Mouse (Mus musculus): ENCODE measurements around the gene Akap2.
A peak's percentile ranks its signal among the peaks of the same experiment; 100 is the strongest.

Gene Akap2

DNA sequence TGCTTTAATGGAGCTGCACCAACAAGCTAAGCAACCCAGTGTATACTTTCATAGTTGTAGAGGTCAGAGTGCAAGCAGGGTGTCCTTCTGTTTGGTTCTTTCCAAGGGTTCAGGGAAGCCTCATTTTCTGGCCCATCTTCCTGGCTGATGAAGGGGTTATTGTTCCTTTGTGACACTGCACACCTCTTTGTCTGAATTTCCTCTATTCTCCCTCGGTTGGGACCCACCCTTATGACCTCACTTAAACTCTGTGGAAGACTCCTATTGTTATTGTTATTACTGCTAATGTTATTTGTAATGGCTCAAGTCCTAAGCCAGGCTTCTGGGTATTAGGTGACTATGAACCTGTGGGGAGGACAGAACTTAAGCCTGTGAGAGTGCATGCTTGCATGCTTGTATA, 124.5 kb downstream of the Akap2 start:
- DNase-seq: no peak

- DNase-seq: peak; percentile 42
These were observed 125.2 kb downstream of the Akap2 start for GRCm38 (mm10) chr4:57842472-57843305.

- DNase-seq: peak; percentile 93
These were observed 127.6 kb downstream of the Akap2 start for GRCm38 (mm10) chr4:57845031-57845431.

- DNase-seq: no peak
These were observed 128.2 kb downstream of the Akap2 start for GRCm38 (mm10) chr4:57845541-57846210.

DNA sequence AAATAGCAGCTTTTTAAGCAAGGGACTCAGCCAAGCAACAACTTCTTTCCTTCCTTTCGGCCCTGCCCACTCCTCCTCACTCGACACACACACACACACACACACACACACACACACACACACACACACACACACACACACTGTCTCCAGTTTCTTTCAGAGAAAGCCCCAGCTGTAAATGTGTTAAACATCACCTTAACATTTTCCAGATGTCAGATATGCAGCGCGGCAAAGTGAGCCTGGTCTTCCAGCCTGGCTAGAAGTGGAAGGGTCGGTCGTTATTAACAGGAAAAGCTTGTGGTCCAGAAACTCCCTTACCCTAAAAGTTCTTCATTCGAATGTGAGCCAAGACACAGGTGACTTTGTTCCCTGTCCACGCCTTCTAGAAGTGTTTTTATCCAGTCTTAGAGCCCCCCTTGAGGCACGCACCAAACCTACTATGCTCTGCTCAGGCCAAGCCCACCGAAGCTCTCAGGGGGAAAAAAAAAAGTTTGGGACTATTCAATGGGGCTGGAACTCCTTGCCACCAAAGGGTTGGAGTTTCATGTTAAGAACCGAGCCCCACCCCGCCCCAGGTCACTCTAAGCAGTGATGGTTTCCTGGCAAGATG, 129.0 kb downstream of the Akap2 start:
- peak; percentile 42 for DNase-seq

DNA sequence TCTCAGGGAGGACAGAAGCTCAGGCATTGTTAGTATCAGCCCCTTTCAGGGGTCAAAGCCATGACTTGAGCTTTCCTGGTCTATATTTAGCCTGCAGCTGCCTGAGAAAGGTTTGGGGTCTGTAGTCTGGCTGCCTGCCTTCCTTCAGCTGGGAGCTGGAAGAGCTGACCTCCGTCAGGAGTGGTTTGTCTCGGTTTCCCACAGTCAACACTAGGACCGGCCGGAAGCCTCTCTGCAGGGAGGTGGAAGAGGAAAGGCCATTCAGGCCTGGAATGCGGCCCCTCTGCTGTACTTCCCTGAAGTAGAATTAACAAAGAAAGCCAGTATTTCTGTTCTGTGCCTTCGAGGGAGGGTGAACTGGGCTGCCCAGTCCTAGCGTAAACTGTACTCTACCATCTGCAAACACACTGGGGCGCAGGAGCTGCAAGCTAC, 129.6 kb downstream of the Akap2 start:
- DNase-seq: peak; percentile 81

DNA sequence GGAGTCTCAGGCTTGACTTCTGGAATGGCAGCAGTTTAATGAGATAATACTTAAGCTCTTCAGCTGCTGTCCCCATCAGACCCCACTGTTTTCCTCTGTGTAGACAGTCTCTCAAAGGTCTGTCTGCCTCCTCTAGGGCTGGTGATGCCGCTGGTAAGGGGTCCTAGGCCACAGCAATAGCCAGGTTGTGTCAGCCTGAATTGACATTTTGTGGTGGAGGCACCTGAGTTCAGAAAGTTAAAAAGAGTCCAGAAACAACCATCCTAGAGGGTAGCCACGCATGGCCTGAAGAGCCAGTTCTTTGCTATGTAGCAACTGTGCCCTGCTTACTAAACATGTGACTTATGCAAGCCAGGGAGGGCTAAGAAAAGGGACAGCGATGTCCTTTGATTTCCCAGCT, 130.2 kb downstream of the Akap2 start:
- no peak for DNase-seq

DNA sequence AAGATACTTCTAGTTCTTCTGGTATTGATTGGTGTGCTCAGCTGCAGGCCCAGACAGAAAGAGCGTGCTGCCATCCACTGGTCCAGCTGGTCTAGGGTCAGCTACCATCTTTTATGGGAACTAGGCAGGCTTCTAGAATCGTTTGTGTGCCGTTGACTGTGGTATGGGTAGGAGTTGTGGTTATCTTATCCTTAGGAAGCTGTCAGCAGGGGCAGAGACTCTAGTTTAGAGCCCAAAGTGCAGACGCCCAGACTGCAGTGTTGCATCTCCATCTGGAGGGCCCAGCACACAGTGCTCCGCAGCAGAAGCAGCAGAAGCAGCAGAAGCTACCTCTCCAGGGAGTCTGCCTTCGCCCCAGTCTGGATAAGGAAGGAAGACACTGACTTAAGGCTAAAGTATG, 132.0 kb downstream of the Akap2 start:
- DNase-seq: no peak

DNA sequence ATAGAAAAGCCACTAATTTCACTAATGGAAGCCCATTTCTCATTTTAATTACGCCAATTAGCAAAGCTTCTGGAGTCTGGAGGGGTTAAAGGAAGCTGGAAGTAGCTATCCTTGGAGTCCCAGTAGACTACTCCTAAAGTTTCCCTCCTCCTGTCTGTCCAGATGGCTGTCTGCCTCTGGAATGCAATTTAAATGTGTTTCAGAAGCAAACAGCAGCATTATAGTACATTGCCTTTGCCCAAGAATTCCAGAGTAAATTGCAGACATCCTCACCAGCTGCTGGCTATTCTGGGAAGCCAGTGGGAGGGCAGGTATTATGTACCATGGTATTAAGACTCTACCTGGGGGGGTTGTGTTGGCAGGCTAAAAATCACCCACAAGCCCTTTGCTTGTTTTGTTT, 134.3 kb downstream of the Akap2 start:
- no peak for DNase-seq

- DNase-seq: no peak
These were observed 135.1 kb downstream of the Akap2 start for GRCm38 (mm10) chr4:57852461-57853040.

GRCm38 (mm10) chr4:57854181-57854580, 136.7 kb downstream of the Akap2 start:
- no peak for DNase-seq

GRCm38 (mm10) chr4:57855281-57855941, 138.0 kb downstream of the Akap2 start:
- DNase-seq: peak; percentile 71

- DNase-seq: no peak
These were observed 139.2 kb downstream of the Akap2 start for GRCm38 (mm10) chr4:57856673-57857072.

- DNase-seq: peak; percentile 64
These were observed 142.8 kb downstream of the Akap2 start for GRCm38 (mm10) chr4:57860204-57860611.

- peak; percentile 45 for DNase-seq
These were observed 143.7 kb downstream of the Akap2 start for GRCm38 (mm10) chr4:57861166-57861565.

GRCm38 (mm10) chr4:57861856-57862255, 144.4 kb downstream of the Akap2 start:
- DNase-seq: peak; percentile 55

GRCm38 (mm10) chr4:57862269-57862986, 145.0 kb downstream of the Akap2 start:
- no peak for DNase-seq

- peak; percentile 50 for DNase-seq
These were observed 148.6 kb downstream of the Akap2 start for GRCm38 (mm10) chr4:57866088-57866487.

DNA sequence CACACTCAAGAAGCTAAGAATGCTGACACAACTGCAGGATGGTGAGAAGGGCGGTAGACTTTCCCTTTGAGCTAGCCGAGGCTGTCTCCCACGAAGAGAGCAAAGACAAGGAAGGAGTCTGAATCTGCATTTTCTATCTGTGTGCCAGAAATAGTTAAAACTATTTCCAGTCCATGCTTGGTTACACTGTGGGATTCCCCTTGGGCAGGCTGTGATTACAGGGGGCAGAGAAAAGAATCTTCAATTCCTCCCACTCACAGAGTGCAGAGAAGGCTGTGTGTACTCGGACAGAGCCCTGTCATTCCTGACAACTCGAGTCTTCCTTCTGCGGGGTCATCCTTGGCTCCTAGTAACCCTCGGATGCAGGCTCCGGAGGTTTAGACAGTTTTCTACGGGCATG, 149.5 kb downstream of the Akap2 start:
- DNase-seq: no peak

DNA sequence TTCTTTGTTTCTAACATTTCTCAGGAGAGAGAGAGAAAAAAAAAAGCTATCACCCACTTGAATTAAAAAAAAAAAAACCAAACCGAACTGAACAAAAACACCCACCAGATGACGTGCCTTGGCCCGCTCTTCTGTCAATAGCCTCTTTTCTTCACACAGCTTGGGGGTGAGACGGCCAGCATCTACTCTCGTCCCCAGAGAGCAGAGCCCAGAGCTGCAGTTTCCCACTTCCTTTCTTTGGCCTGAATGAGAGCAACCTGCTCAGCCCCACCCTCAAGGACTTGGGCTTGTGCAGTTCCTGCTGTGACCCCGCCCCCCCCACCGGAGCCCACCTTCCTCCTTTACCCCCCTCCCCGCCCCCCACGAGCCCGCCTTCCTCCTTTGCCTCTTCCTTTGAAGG, 150.0 kb downstream of the Akap2 start:
- no peak for DNase-seq

GRCm38 (mm10) chr4:57879137-57879536, 161.7 kb downstream of the Akap2 start:
- no peak for DNase-seq

GRCm38 (mm10) chr4:57879804-57880357, 162.4 kb downstream of the Akap2 start:
- DNase-seq: peak; percentile 91
